Comparison of ENCODE assay signal across 13 mouse cellular contexts in the genomic region with DNA sequence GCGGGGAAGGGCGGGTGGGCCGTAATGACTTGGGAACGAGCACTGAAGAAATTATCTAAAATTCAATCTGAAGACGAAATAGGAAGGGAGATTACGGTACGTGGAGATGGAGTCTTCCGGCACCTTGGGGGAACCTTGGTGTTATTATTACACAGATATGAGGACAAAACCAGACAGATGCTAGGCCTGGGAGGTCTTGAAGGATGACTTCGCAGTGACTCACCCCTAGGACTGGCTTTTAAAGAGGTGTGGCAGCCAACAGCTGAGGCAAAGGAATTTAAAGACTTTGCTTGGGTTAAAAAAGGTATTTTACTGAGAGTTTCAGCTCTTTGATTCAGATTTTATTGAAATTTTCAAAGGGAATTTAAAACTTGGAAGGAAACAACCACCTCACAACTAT.
"Had no signal": no experiment of that assay in that cellular context is flagged by ENCODE, and none has a peak within 500 bp of the region (broad histone marks: within the 10 kb centered on the region; RNA-seq: fewer than 3 reads in every experiment).

No protein-coding gene starts in this region.

- H3K27ac ChIP-seq: left cerebral cortex, adult 2 months; liver, embryonic 15.5 days; midbrain, embryonic 13.5 days; neural tube, embryonic 15.5 days had no signal

- ATAC-seq: lung, postnatal 0 days; midbrain, embryonic 13.5 days had no signal

- H3K27me3 ChIP-seq: liver, embryonic 15.5 days; midbrain, embryonic 13.5 days; neural tube, embryonic 15.5 days had no signal

- H3K4me2 ChIP-seq: liver, embryonic 11.5 days; liver, embryonic 15.5 days; midbrain, embryonic 13.5 days; neural tube, embryonic 15.5 days had no signal

- H3K9ac ChIP-seq: liver, embryonic 15.5 days; midbrain, embryonic 13.5 days; neural tube, embryonic 15.5 days had no signal

- DNase-seq: kidney, adult 8-10 months; kidney, postnatal 36 days; lung, adult 2 months; lung, postnatal 36 days; right cerebral cortex, adult 18-20 months; right cerebral cortex, postnatal 25 days; thymus, postnatal 36 days had no signal

- H3K9me3 ChIP-seq: liver, embryonic 15.5 days; midbrain, embryonic 13.5 days; neural tube, embryonic 15.5 days had no signal

- H3K36me3 ChIP-seq: liver, embryonic 15.5 days; midbrain, embryonic 13.5 days; neural tube, embryonic 15.5 days had no signal

- H3K4me3 ChIP-seq: left cerebral cortex, adult 2 months; liver, embryonic 15.5 days; midbrain, embryonic 13.5 days; neural tube, embryonic 15.5 days had no signal

- H3K4me1 ChIP-seq: liver, embryonic 15.5 days; midbrain, embryonic 13.5 days; neural tube, embryonic 15.5 days had no signal
